14 mouse cellular contexts compared by ENCODE assay signal in genomic region chr13:111553182-111553581, GRCm38 (mm10). TPM values are rescaled to one million over a fixed set of nuclear protein-coding genes. Genes with fewer than 3 reads are reported as not detected.
"Had no signal": no experiment of that assay in that cellular context is flagged by ENCODE, and none has a peak within 500 bp of the region (broad histone marks: within the 10 kb centered on the region; RNA-seq: fewer than 3 reads in every experiment).

No protein-coding gene starts in this region.

- H3K9me3 ChIP-seq: intestine, embryonic 15.5 days; limb, embryonic 15.5 days; neural tube, embryonic 12.5 days had no signal

- H3K36me3 ChIP-seq: intestine, embryonic 15.5 days; limb, embryonic 15.5 days; neural tube, embryonic 12.5 days had no signal

- H3K9ac ChIP-seq: intestine, embryonic 15.5 days; limb, embryonic 15.5 days; neural tube, embryonic 12.5 days had no signal

- H3K27ac ChIP-seq: intestine, embryonic 15.5 days; limb, embryonic 15.5 days; neural tube, embryonic 12.5 days had no signal

- ATAC-seq: intestine, embryonic 15.5 days; lung, postnatal 0 days had no signal

- H3K4me1 ChIP-seq: neural tube, embryonic 12.5 days had no signal

- H3K4me2 ChIP-seq: intestine, embryonic 15.5 days; limb, embryonic 15.5 days; neural tube, embryonic 12.5 days had no signal

- H3K4me3 ChIP-seq: intestine, embryonic 15.5 days; limb, embryonic 15.5 days; neural tube, embryonic 12.5 days had no signal

- DNase-seq: kidney, adult 2 months; kidney, postnatal 25 days; layer of hippocampus, postnatal 36 days; lung, adult 2 months; lung, postnatal 36 days; midbrain, embryonic 14.5 days; thymus, postnatal 4 days had no signal

- H3K27me3 ChIP-seq: intestine, embryonic 15.5 days; limb, embryonic 15.5 days; neural tube, embryonic 12.5 days had no signal

RNA-seq across cellular contexts. Expression of gene Gm49496, which starts 3.4 kb away (rescaled TPM):
- polyA plus RNA-seq: intestine, embryonic 15.5 days; kidney, adult 2 months; kidney, embryonic 16.5 days; limb, embryonic 11.5 days; limb, embryonic 15.5 days; lung, adult 2 months; lung, postnatal 0 days; midbrain, embryonic 14.5 days; neural tube, embryonic 12.5 days; stomach, embryonic 16.5 days had no signal

RNA-seq across cellular contexts. Expression of gene Gm10198, which starts 39.4 kb away (rescaled TPM):
- polyA plus RNA-seq: intestine, embryonic 15.5 days; kidney, adult 2 months; kidney, embryonic 16.5 days; limb, embryonic 11.5 days; limb, embryonic 15.5 days; lung, adult 2 months; lung, postnatal 0 days; midbrain, embryonic 14.5 days; neural tube, embryonic 12.5 days; stomach, embryonic 16.5 days had no signal
